Mouse (Mus musculus) MEL (cell line): ENCODE measurements around the gene Ppef2. TPM values are rescaled to one million over a fixed set of nuclear protein-coding genes. Genes with fewer than 3 reads are reported as not detected.

ENCODE experiments used
- DNase-seq: peaks from one replicate; pipeline ENCODE4 v3.0.0; 2011; ENCODE audit warnings: low read depth, low spot score
- H3K27ac ChIP-seq: 2 replicates; pipeline ENCODE4 v1.5.1; 2012; ENCODE audit warnings: low read depth, mild to moderate bottlenecking, control low read depth, low read length, moderate library complexity; ENCODE audit not compliant: control insufficient read depth
- H3K27me3 ChIP-seq, 2 experiments: fragments of 150-350 bp in 1 of 2; sonication (generic) in 1 of 2; 2 replicates each; pipeline ENCODE4 v1.6.1; 2012; ENCODE audit warnings: low read length in 2 of 2, mild to moderate bottlenecking in 2 of 2, improper control_type of control experiment in 1 of 2, moderate library complexity in 1 of 2; ENCODE audit not compliant: insufficient read depth in 2 of 2, control insufficient read depth in 1 of 2
- H3K36me3 ChIP-seq, 2 experiments: 2 replicates each; pipeline ENCODE4 v1.6.1; 2012 to 2014; ENCODE audit warnings: low read length in 2 of 2, improper control_type of control experiment in 1 of 2, inconsistent platforms in 1 of 2, mild to moderate bottlenecking in 1 of 2; ENCODE audit not compliant: insufficient read depth in 2 of 2, control insufficient read depth in 1 of 2
- H3K4me1 ChIP-seq, 2 experiments: fragments of 150-350 bp in 1 of 2; sonication (generic) in 1 of 2; 2 replicates each; pipeline ENCODE4 v1.6.1; 2012; ENCODE audit warnings: low read length in 2 of 2, improper control_type of control experiment in 1 of 2, mild to moderate bottlenecking in 1 of 2; ENCODE audit not compliant: insufficient read depth in 2 of 2, control insufficient read depth in 1 of 2
- H3K4me3 ChIP-seq, 2 experiments: fragments of 150-350 bp in 1 of 2; sonication (generic) in 1 of 2; 2 replicates each; pipeline ENCODE4 v1.5.1; 2012; ENCODE audit warnings: low read depth in 2 of 2, low read length in 2 of 2, mild to moderate bottlenecking in 2 of 2, moderate library complexity in 2 of 2, control low read depth in 1 of 2, improper control_type of control experiment in 1 of 2; ENCODE audit not compliant: control insufficient read depth in 1 of 2, insufficient read depth in 1 of 2
- H3K79me2 ChIP-seq: 2 replicates; pipeline ENCODE4 v1.6.1; 2012; ENCODE audit warnings: mild to moderate bottlenecking, low read length, moderate library complexity; ENCODE audit not compliant: control insufficient read depth, poor library complexity, insufficient read depth
- H3K9ac ChIP-seq: 2 replicates; pipeline ENCODE4 v1.6.1; 2012; ENCODE audit warnings: low read depth, mild to moderate bottlenecking, control low read depth, low read length, moderate library complexity; ENCODE audit not compliant: control insufficient read depth, poor library complexity, severe bottlenecking
- H3K9me3 ChIP-seq: fragments of 150-350 bp; sonication (generic); replicated peaks from 2 replicates; pipeline ENCODE4 v1.6.1; 2012; ENCODE audit warnings: mild to moderate bottlenecking, low read length, improper control_type of control experiment, moderate library complexity; ENCODE audit not compliant: insufficient read depth
- CHD1 ChIP-seq: IDR thresholded peaks from 2 replicates; pipeline ENCODE4 v1.6.1; 2012; ENCODE audit warnings: low read depth, mild to moderate bottlenecking, inconsistent platforms, low read length, improper control_type of control experiment
- CTCF ChIP-seq, 3 experiments: IDR thresholded peaks in 2 of 3; conservative IDR thresholded peaks in 1 of 3; 2 replicates each; pipeline ENCODE4 v1.5.1; 2011 to 2012; ENCODE audit warnings: low read length in 3 of 3, low read depth in 2 of 3, mild to moderate bottlenecking in 2 of 3, improper control_type of control experiment in 1 of 3, inconsistent platforms in 1 of 3, mixed read lengths in 1 of 3, moderate library complexity in 1 of 3; ENCODE audit not compliant: control insufficient read depth in 1 of 3, insufficient read depth in 1 of 3, poor library complexity in 1 of 3, severe bottlenecking in 1 of 3
- ETS1 ChIP-seq: IDR thresholded peaks from 2 replicates; pipeline ENCODE4 v1.6.1; 2012; ENCODE audit warnings: low read depth, mild to moderate bottlenecking, inconsistent platforms, low read length, improper control_type of control experiment, moderate library complexity
- GATA1 ChIP-seq: IDR thresholded peaks from 2 replicates; pipeline ENCODE4 v1.6.1; 2011; ENCODE audit warnings: low read depth, low read length, improper control_type of control experiment
- HCFC1 ChIP-seq: IDR thresholded peaks from 2 replicates; pipeline ENCODE4 v1.6.1; 2012; ENCODE audit warnings: low read depth, mild to moderate bottlenecking, inconsistent platforms, low read length, improper control_type of control experiment, moderate library complexity
- KAT2A ChIP-seq: conservative IDR thresholded peaks from 2 replicates; pipeline ENCODE4 v1.6.1; 2012; ENCODE audit warnings: low read depth, low read length, improper control_type of control experiment, inconsistent platforms
- MAFK ChIP-seq: IDR thresholded peaks from 2 replicates; pipeline ENCODE4 v1.6.1; 2011; ENCODE audit warnings: low read depth, mild to moderate bottlenecking, low read length, improper control_type of control experiment, borderline replicate concordance
- MAZ ChIP-seq: IDR thresholded peaks from 2 replicates; pipeline ENCODE4 v1.6.1; 2012; ENCODE audit warnings: low read depth, mild to moderate bottlenecking, inconsistent platforms, low read length, improper control_type of control experiment
- MEF2A ChIP-seq: IDR thresholded peaks from 2 replicates; pipeline ENCODE4 v1.6.1; 2014; ENCODE audit warnings: low read depth, mild to moderate bottlenecking, inconsistent platforms, low read length, improper control_type of control experiment; ENCODE audit not compliant: poor library complexity, insufficient replicate concordance, severe bottlenecking; ENCODE audit errors: extremely low read depth
- MXI1 ChIP-seq: IDR thresholded peaks from 2 replicates; pipeline ENCODE4 v1.6.1; 2011; ENCODE audit warnings: mild to moderate bottlenecking, low read depth, low read length, improper control_type of control experiment
- MYC ChIP-seq: IDR thresholded peaks from 2 replicates; pipeline ENCODE4 v1.6.1; 2011; ENCODE audit warnings: low read depth, mild to moderate bottlenecking, low read length, improper control_type of control experiment, moderate library complexity
- POLR2A ChIP-seq, 2 experiments: IDR thresholded peaks; 2 replicates each; pipeline ENCODE4 v1.6.1; 2011 to 2012; ENCODE audit warnings: low read length in 2 of 2, mild to moderate bottlenecking in 2 of 2, control low read depth in 1 of 2, improper control_type of control experiment in 1 of 2, low read depth in 1 of 2, moderate library complexity in 1 of 2; ENCODE audit not compliant: control insufficient read depth in 1 of 2, insufficient read depth in 1 of 2, poor library complexity in 1 of 2
- RAD21 ChIP-seq: IDR thresholded peaks from 2 replicates; pipeline ENCODE4 v1.6.1; 2011; ENCODE audit warnings: mild to moderate bottlenecking, low read depth, low read length, improper control_type of control experiment
- RCOR1 ChIP-seq: IDR thresholded peaks from 2 replicates; pipeline ENCODE4 v1.6.1; 2012; ENCODE audit warnings: low read depth, mild to moderate bottlenecking, inconsistent platforms, low read length, improper control_type of control experiment
- SMC3 ChIP-seq: IDR thresholded peaks from 2 replicates; pipeline ENCODE4 v1.6.1; 2011; ENCODE audit warnings: low read depth, low read length, improper control_type of control experiment
- TBP ChIP-seq: IDR thresholded peaks from 2 replicates; pipeline ENCODE4 v1.8.0; 2011; ENCODE audit warnings: low read depth, low read length, improper control_type of control experiment
- ZC3H11A ChIP-seq: IDR thresholded peaks from 2 replicates; pipeline ENCODE4 v1.6.1; 2012; ENCODE audit warnings: low read depth, mild to moderate bottlenecking, inconsistent platforms, low read length, improper control_type of control experiment
- ZNF384 ChIP-seq: IDR thresholded peaks from 2 replicates; pipeline ENCODE4 v1.6.1; 2012; ENCODE audit warnings: low read depth, mild to moderate bottlenecking, inconsistent platforms, low read length, improper control_type of control experiment
- polyA plus RNA-seq, 2 experiments: library from polyadenylated mRNA; stranded (reverse) in 1 of 2; unstranded in 1 of 2; fragments of >175 nt in 1 of 2; fragments of >200 nt in 1 of 2; gene quantifications; 2 replicates each; pipeline versions ENCODE4 v1.2.1 to v1.2.4; 2012; ENCODE audit warnings: low replicate concordance in 2 of 2, low read depth in 1 of 2; ENCODE audit not compliant: insufficient read length in 2 of 2, insufficient read depth in 1 of 2, missing spikeins in 1 of 2
- total RNA-seq: library from RNA; depleted of rRNA; stranded (reverse); fragments of 300-350 nt; gene quantifications from 2 replicates; pipeline ENCODE4 v1.2.3, GENCODE M21; 2012

Gene Ppef2
- total and polyA plus RNA-seq, 3 experiments, result 0.04 to 0.08 TPM; not detected in 1

DNA sequence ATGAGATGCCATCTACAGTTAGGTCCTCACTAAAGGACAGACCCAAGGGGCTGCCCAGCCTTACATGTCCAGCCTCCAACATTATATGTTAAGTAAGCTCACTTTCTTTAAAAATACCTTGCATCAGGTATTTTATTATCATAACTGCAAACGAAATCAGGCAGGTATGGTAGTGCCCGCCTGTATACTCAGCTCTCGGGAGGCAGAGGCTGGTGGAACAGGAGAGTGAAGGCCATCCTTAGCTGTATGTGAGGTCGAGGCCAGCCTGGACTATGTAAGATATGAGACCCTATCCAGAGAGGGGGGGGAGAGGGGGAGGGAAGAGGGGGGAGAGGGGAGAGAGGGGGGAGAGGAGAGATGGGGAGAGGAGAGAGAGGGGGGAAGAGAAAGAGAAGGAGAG lies 22.7 kb downstream of the Ppef2 start:
- H3K4me3 ChIP-seq, result no peak overlapping the region
- TF ChIP-seq RCOR1, result no peak
- no peak for TF ChIP-seq MEF2A
- TF ChIP-seq KAT2A, result no peak
- no peak for TF ChIP-seq MYC
- no peak for TF ChIP-seq ZC3H11A
- no peak for TF ChIP-seq ETS1
- TF ChIP-seq HCFC1, result no peak
- no peak for TF ChIP-seq MAFK
- TF ChIP-seq GATA1, result no peak
- TF ChIP-seq, all 39 proteins: peak for 0
- DNase-seq, result no peak
- H3K4me1 ChIP-seq, result no peaks in the 10 kb centered on the region
- H3K27me3 ChIP-seq, result peaks cover 0 to 4% of the 10 kb centered on the region in 2 experiments; a peak in 2 of 4 replicates
- H3K36me3 ChIP-seq, result no peaks in the 10 kb centered on the region
- H3K27ac ChIP-seq, result no peak overlapping the region
- H3K79me2 ChIP-seq, result no peaks in the 10 kb centered on the region
- H3K9ac ChIP-seq, result no peak overlapping the region
- H3K9me3 ChIP-seq, result no peaks in the 10 kb centered on the region

DNA sequence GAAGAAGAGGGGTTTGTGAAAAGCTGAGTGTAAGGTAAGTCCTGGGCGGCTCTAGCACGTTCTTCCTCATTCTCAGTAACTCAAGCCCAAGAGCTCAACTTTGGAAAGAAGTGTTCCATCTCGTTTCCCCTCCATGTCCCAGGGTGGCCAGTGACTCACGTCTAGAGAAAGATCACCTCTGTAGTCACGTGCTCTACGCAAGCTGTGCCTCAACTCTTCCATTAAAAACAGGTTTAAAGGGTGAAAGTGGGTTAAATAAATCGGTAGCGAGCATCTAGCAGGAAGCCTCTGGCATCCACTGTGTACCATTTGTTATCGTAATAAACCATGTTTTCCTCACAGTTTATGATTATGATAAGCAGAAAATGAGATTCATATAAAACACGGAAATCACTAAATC lies 24.2 kb downstream of the Ppef2 start:
- Histone ChIP-seq H3K79me2 (no peaks in the 10 kb centered on the region), H3K4me3 (no peak overlapping the region), H3K27me3 (peaks cover 0 to 4% of the 10 kb centered on the region in 2 experiments; a peak in 1 of 4 replicates), H3K9me3 (no peaks in the 10 kb centered on the region), H3K27ac (no peak overlapping the region), H3K4me1 (no peaks in the 10 kb centered on the region), H3K9ac (no peak overlapping the region), H3K36me3 (no peaks in the 10 kb centered on the region)
- TF ChIP-seq ZNF384 (no peak), RAD21 (no peak), KAT2A (no peak), POLR2A (IDR thresholded peaks at IDR 0.05; ENCODE audit: control insufficient read depth in 1 of 2, insufficient read depth in 1 of 2, low read depth in 1 of 2, low read length in 2 of 2, poor library complexity in 1 of 2) (no peak), MXI1 (no peak), SMC3 (no peak), MAZ (no peak), CTCF (IDR thresholded peaks at IDR 0.05 in 2 of 3, conservative IDR thresholded peaks at IDR 0.05 in 1 of 3; ENCODE audit: control insufficient read depth in 1 of 3, insufficient read depth in 1 of 3, low read depth in 2 of 3, low read length in 3 of 3, poor library complexity in 1 of 3, severe bottlenecking in 1 of 3) (no peak)
- DNase-seq, result no peak

DNA sequence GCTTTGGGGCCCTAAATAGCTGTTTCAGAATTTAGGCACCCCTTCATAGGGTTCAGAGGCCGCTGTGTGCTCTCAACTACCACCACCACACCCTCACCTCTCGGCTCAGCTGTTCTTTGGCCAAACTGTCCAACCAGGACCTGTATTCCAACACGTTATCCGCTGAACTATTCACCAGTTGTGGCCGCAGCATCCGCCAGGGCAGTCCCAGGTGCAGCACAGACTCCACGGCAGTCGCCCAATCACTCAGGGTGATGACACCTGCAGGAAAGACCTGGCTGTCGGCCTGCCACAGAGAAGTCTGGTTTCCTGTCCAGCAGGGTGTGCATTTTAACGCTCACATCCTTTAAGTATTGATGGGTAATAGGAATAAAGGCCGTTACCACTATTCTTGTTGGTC lies 25.8 kb downstream of the Ppef2 start:
- no peak overlapping the region for H3K9ac ChIP-seq
- TF ChIP-seq POLR2A (IDR thresholded peaks at IDR 0.05; ENCODE audit: control insufficient read depth in 1 of 2, insufficient read depth in 1 of 2, low read depth in 1 of 2, low read length in 2 of 2, poor library complexity in 1 of 2), result no peak
- no peak for TF ChIP-seq MYC
- no peak for TF ChIP-seq KAT2A
- TF ChIP-seq CHD1, result no peak
- no peak for TF ChIP-seq TBP
- DNase-seq, result no peak
- H3K36me3 ChIP-seq, result no peaks in the 10 kb centered on the region
- no peak overlapping the region for H3K27ac ChIP-seq
- H3K4me1 ChIP-seq, result no peaks in the 10 kb centered on the region
- H3K27me3 ChIP-seq, result peaks cover 0 to 4% of the 10 kb centered on the region in 2 experiments; a peak in 1 of 4 replicates
- no peak overlapping the region for H3K4me3 ChIP-seq
- H3K9me3 ChIP-seq, result no peaks in the 10 kb centered on the region
- no peaks in the 10 kb centered on the region for H3K79me2 ChIP-seq
